Comparison of ENCODE assay signal across 12 mouse cellular contexts in genomic region chr12:80064306-80064705, GRCm38 (mm10). TPM values are rescaled to one million over a fixed set of nuclear protein-coding genes. Genes with fewer than 3 reads are reported as not detected.
DNase-seq lines count a peak whose midpoint lies in the region; ATAC-seq and TF ChIP-seq lines count a peak whose summit lies in the region.
"Had no signal": no experiment of that assay in that cellular context is flagged by ENCODE, and none has a peak within 500 bp of the region (broad histone marks: within the 10 kb centered on the region; RNA-seq: fewer than 3 reads in every experiment).

No protein-coding gene starts in this region.

- whole genome bisulfite sequencing in forebrain, embryonic 15.5 days: 17% methylated on average over 4 of the region's 4 CpGs
- WGBS in liver, postnatal 0 days (ENCODE audit: insufficient replicate concordance): 87% methylated on average over 4 of the region's 4 CpGs
- WGBS in intestine, postnatal 0 days: 77% methylated on average over 4 of the region's 4 CpGs

- ATAC-seq in forebrain, embryonic 15.5 days (replicated peaks): no peak
- no peak for ATAC-seq in liver, postnatal 0 days
- ATAC-seq in intestine, postnatal 0 days: no peak

- H3K4me3 ChIP-seq in layer of hippocampus, adult 2 months: no peak overlapping the region
- no peak overlapping the region for H3K4me3 ChIP-seq in brown adipose tissue, adult 24 weeks (ENCODE audit: insufficient read depth, low read depth, low read length)
- H3K4me3 ChIP-seq in forebrain, embryonic 15.5 days: no peak overlapping the region
- H3K4me3 ChIP-seq in liver, postnatal 0 days (ENCODE audit: low read depth, low read length): no peak overlapping the region
- no peak overlapping the region for H3K4me3 ChIP-seq in intestine, postnatal 0 days (ENCODE audit: low read depth, low read length)

- peaks cover 49% of the 10 kb centered on the region for H3K4me1 ChIP-seq in brown adipose tissue, adult 24 weeks (ENCODE audit: control insufficient read depth, insufficient read depth, insufficient read length, low read length)
- H3K4me1 ChIP-seq in forebrain, embryonic 15.5 days: peaks cover 44% of the 10 kb centered on the region
- H3K4me1 ChIP-seq in liver, postnatal 0 days (ENCODE audit: insufficient read depth): peaks cover 40% of the 10 kb centered on the region
- H3K4me1 ChIP-seq in intestine, postnatal 0 days (replicated peaks; ENCODE audit: control insufficient read depth, insufficient read depth, low read length): peaks cover 6% of the 10 kb centered on the region; the same call in 1 of the 2 replicates

- no peak for TF ChIP-seq CTCF in layer of hippocampus, adult 2 months (conservative IDR thresholded peaks at IDR 0.05)
- TF ChIP-seq CTCF in liver, postnatal 0 days (IDR thresholded peaks at IDR 0.05; ENCODE audit: low read depth): no peak
- no peak for TF ChIP-seq CTCF in intestine, postnatal 0 days (IDR thresholded peaks at IDR 0.05; ENCODE audit: low read depth)

- H3K9ac ChIP-seq in forebrain, embryonic 15.5 days (replicated peaks): no peak overlapping the region
- 0 out of 2 replicates have a peak overlapping the region, but pooled peaks have one; percentile 16 for H3K9ac ChIP-seq in liver, postnatal 0 days (replicated peaks)
- H3K9ac ChIP-seq in intestine, postnatal 0 days (ENCODE audit: low read depth, low read length): no peak overlapping the region

- TF ChIP-seq EP300 in liver, postnatal 0 days (IDR thresholded peaks at IDR 0.05; ENCODE audit: low read depth): no peak

- H3K36me3 ChIP-seq in forebrain, embryonic 15.5 days: no peaks in the 10 kb centered on the region
- no peaks in the 10 kb centered on the region for H3K36me3 ChIP-seq in liver, postnatal 0 days (replicated peaks; ENCODE audit: insufficient read depth, low read length)
- no peaks in the 10 kb centered on the region for H3K36me3 ChIP-seq in intestine, postnatal 0 days (ENCODE audit: control insufficient read depth, insufficient read depth)

- H3K27me3 ChIP-seq in forebrain, embryonic 15.5 days: no peaks in the 10 kb centered on the region
- no peaks in the 10 kb centered on the region for H3K27me3 ChIP-seq in liver, postnatal 0 days (ENCODE audit: insufficient read depth, low read length)
- H3K27me3 ChIP-seq in intestine, postnatal 0 days (replicated peaks; ENCODE audit: control insufficient read depth, insufficient read depth, low read length): no peaks in the 10 kb centered on the region

- peak overlapping the region; percentile 78 for H3K27ac ChIP-seq in layer of hippocampus, adult 2 months
- peak overlapping the region; percentile 55; the same call in 1 of the 2 replicates for H3K27ac ChIP-seq in brown adipose tissue, adult 24 weeks (replicated peaks; ENCODE audit: low read depth, low read length)
- peak overlapping the region; percentile 92 for H3K27ac ChIP-seq in forebrain, embryonic 15.5 days (replicated peaks)
- peak overlapping the region; percentile 44; the same call in 1 of the 2 replicates for H3K27ac ChIP-seq in liver, postnatal 0 days (ENCODE audit: low read depth)
- no peak overlapping the region for H3K27ac ChIP-seq in intestine, postnatal 0 days (ENCODE audit: low read depth, low read length)

- peak in 1 of 2 experiments; percentile 34 for DNase-seq in layer of hippocampus, adult 2 months (ENCODE audit: low spot score in 2 of 2)
- no peak for DNase-seq in layer of hippocampus, postnatal 36 days
- DNase-seq in liver, postnatal 0 days: no peak
- no peak for DNase-seq in yolk sac, embryonic 10.5 days (ENCODE audit: low spot score)
- DNase-seq in embryo, embryonic 11 days: no peak
- DNase-seq: gastrocnemius, postnatal 36 days; lung, adult 2 months; right cerebral cortex, postnatal 4 days; thymus, adult 18-20 months had no signal

- H3K4me2 ChIP-seq in forebrain, embryonic 15.5 days (replicated peaks): no peak overlapping the region
- H3K4me2 ChIP-seq in liver, postnatal 0 days (ENCODE audit: low read depth, low read length): peak overlapping the region; percentile 5; the same call in 1 of the 2 replicates
- no peak overlapping the region for H3K4me2 ChIP-seq in intestine, postnatal 0 days (replicated peaks; ENCODE audit: low read depth)

- no peaks in the 10 kb centered on the region for H3K9me3 ChIP-seq in forebrain, embryonic 15.5 days
- H3K9me3 ChIP-seq in liver, postnatal 0 days (ENCODE audit: low read length): no peaks in the 10 kb centered on the region
- no peaks in the 10 kb centered on the region for H3K9me3 ChIP-seq in intestine, postnatal 0 days (ENCODE audit: control insufficient read depth)

RNA-seq across cellular contexts. Expression of gene Zfp36l1, which starts 48.5 kb away (rescaled TPM):
- total RNA-seq in layer of hippocampus, adult 2 months (2021): 10 to 100 TPM; 35.2 to 39.4 TPM
- 10 to 100 TPM; 32.1 to 39.1 TPM for total RNA-seq in layer of hippocampus, postnatal 36 days (2021)
- 67.0 and 75.8 TPM in 2 replicates for polyA plus RNA-seq in brown adipose tissue, adult 24 weeks (2012; ENCODE audit: insufficient read depth, insufficient read length, missing spikeins)
- polyA plus RNA-seq in forebrain, embryonic 15.5 days (2015; fragmentation: Nextera tagmentation; extraction: Ambion mirVana): 28.2 and 35.3 TPM in 2 replicates
- 42.0 and 45.7 TPM in 2 replicates for polyA plus RNA-seq in liver, postnatal 0 days (2015; fragmentation: Nextera tagmentation; extraction: Ambion mirVana)
- polyA plus RNA-seq in intestine, postnatal 0 days (2015; fragmentation: Nextera tagmentation; extraction: Ambion mirVana): 77.9 and 80.7 TPM in 2 replicates
